Mouse (Mus musculus) hindbrain, embryonic 15.5 days (tissue): ENCODE data around the gene A630089N07Rik. TPM values are rescaled to one million over a fixed set of nuclear protein-coding genes. Genes with fewer than 3 reads are reported as not detected.
"Not testable (repeated sequence)": the region's sequence is repeated elsewhere in the genome, so short reads cannot be mapped to it uniquely, and the experiment has no call there.

Experiments
- ATAC-seq: fragments of 200-750 bp; cut with Nextera tagmentation; 2 replicates; pipeline ENCODE4 v1.8.0; 2017; ENCODE audit warnings: low read depth, moderate number of reproducible peaks, moderate TSS enrichment; ENCODE audit not compliant: low FRiP score
- H3K27ac ChIP-seq: fragments of 300-500 bp; sonication (generic); replicated peaks from 2 replicates; pipeline ENCODE4 v1.5.1; 2015; ENCODE audit warnings: mild to moderate bottlenecking, inconsistent platforms
- H3K27me3 ChIP-seq: fragments of 300-500 bp; sonication (generic); 2 replicates; pipeline ENCODE4 v1.6.1; 2015; ENCODE audit warnings: control low read depth, inconsistent platforms
- H3K36me3 ChIP-seq: fragments of 300-500 bp; sonication (generic); 2 replicates; pipeline ENCODE4 v1.6.1; 2015; ENCODE audit warnings: control low read depth, inconsistent platforms
- H3K4me1 ChIP-seq: fragments of 300-500 bp; sonication (generic); replicated peaks from 2 replicates; pipeline ENCODE4 v1.6.1; 2015; ENCODE audit warnings: control low read depth, inconsistent platforms
- H3K4me2 ChIP-seq: fragments of 300-500 bp; sonication (generic); 2 replicates; pipeline ENCODE4 v1.6.1; 2015; ENCODE audit warnings: moderate library complexity, mild to moderate bottlenecking, inconsistent platforms
- H3K4me3 ChIP-seq: fragments of 300-500 bp; sonication (generic); 2 replicates; pipeline ENCODE4 v1.5.1; 2015; ENCODE audit warnings: mild to moderate bottlenecking, inconsistent platforms
- H3K9ac ChIP-seq: fragments of 300-500 bp; sonication (generic); 2 replicates; pipeline ENCODE4 v1.6.1; 2015; ENCODE audit warnings: inconsistent platforms
- H3K9me3 ChIP-seq: fragments of 300-500 bp; sonication (generic); 2 replicates; pipeline ENCODE4 v1.6.1; 2016; ENCODE audit warnings: control low read depth, inconsistent platforms
- WGBS: fragments of 180-500 bp; shearing (Covaris S2); methylation state at CpG from one replicate; pipeline ENCODE4 v1.1.7; 2015; 5-methylcytosine and 5-hydroxymethylcytosine counted together
- polyA plus RNA-seq: library from polyadenylated mRNA; unstranded; fragments of >200 nt; fragmentation: Nextera tagmentation; extraction: Ambion mirVana; gene quantifications from 2 replicates; pipeline ENCODE4 v1.2.1, GENCODE M21; 2015

The A630089N07Rik gene
- 12.0 and 13.6 TPM in 2 replicates for polyA plus RNA-seq

GRCm38 (mm10) chr16:98081889-98082818 lies at the start of gene A630089N07Rik:
A630089N07Rik (minus strand) TSS chr16:98082450.
- under 1% methylated on average over 25 of the region's 25 CpGs for WGBS
- peaks cover 16% of the 10 kb centered on the region for H3K4me1 ChIP-seq
- H3K36me3 ChIP-seq, H3K9me3 ChIP-seq, H3K27me3 ChIP-seq: not testable (repeated sequence)
- peak; percentile 96 for ATAC-seq
- peak within 1 kb of the TSS; percentile 80 for H3K4me3 ChIP-seq
- H3K4me2 ChIP-seq = peak within 1 kb of the TSS; percentile 91
- peak within 1 kb of the TSS; percentile 47 for H3K9ac ChIP-seq
- peak within 1 kb of the TSS; percentile 70 for H3K27ac ChIP-seq

GRCm38 (mm10) chr16:98107109-98107508 lies 24.9 kb upstream of the A630089N07Rik start:
- Histone ChIP-seq H3K27ac (no peak overlapping the region), H3K9ac (no peak overlapping the region)
- ATAC-seq = no peak

DNA sequence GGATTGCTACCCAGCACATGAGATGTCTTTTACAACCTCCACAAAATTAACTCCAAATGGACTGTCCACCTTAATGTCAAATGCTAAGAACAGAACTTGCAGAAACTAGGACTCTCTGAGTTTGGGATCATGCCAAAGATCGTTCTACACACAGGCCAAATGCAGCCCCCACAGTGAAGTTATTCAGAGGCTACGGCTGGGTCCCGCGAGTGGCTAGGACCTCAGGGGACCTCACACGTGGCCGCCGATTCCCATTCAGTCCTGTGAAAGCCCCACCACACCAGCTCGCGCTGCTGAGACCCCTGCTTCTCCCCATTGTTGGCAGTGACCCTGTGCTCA lies 731 bp downstream of the A630089N07Rik start:
- not testable (repeated sequence) for H3K36me3 ChIP-seq, H3K9me3 ChIP-seq, H3K27me3 ChIP-seq
- Histone ChIP-seq H3K4me2 (peak overlapping the region; percentile 91), H3K4me1 (peaks cover 16% of the 10 kb centered on the region), H3K27ac (peak overlapping the region; percentile 70), H3K4me3 (peak overlapping the region; percentile 80), H3K9ac (peak overlapping the region; percentile 47)
- peak; percentile 69; the same call in 1 of the 2 replicates for ATAC-seq
- WGBS = 0% methylated on average over 9 of the region's 9 CpGs

More at GRCm38 (mm10) chr16:98107109-98107508, 24.9 kb upstream of the A630089N07Rik start:
- H3K27me3 ChIP-seq = no peaks in the 10 kb centered on the region
- no peaks in the 10 kb centered on the region for H3K4me1 ChIP-seq
- no peak overlapping the region for H3K4me3 ChIP-seq
- H3K4me2 ChIP-seq = no peak overlapping the region
- H3K9me3 ChIP-seq = peaks cover 6% of the 10 kb centered on the region; the same call in 1 of the 2 replicates
- 98% methylated on average over 11 of the region's 11 CpGs for WGBS
- H3K36me3 ChIP-seq = no peaks in the 10 kb centered on the region

DNA sequence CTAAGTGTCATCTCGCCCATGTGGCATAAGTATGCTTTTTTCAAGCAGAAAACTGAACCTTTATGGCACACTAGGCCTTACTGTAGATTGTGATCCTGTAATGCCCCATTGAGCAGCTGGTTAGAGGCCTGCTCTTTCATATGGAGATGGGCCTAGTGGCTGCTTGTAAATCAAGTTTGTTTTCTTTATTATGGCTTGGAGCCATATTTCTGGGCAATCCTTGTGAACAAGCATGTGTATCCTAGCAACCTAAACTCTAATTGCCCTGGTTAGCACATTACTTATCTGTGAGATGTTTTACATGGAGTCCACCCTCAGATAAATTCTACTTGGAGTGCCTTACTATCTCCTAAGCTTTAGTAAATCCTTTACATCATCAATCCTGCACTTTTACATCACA lies 1.1 kb downstream of the A630089N07Rik start:
- Histone ChIP-seq H3K4me1 (peaks cover 16% of the 10 kb centered on the region), H3K4me3 (peak overlapping the region; percentile 80), H3K27ac (peak overlapping the region; percentile 70; the same call in 1 of the 2 replicates), H3K9ac (peak overlapping the region; percentile 47; the same call in 1 of the 2 replicates), H3K4me2 (peak overlapping the region; percentile 91)
- not testable (repeated sequence) for ATAC-seq, H3K9me3 ChIP-seq, H3K36me3 ChIP-seq, H3K27me3 ChIP-seq
- WGBS = 68% methylated on average over 1 of the region's 1 CpGs

DNA sequence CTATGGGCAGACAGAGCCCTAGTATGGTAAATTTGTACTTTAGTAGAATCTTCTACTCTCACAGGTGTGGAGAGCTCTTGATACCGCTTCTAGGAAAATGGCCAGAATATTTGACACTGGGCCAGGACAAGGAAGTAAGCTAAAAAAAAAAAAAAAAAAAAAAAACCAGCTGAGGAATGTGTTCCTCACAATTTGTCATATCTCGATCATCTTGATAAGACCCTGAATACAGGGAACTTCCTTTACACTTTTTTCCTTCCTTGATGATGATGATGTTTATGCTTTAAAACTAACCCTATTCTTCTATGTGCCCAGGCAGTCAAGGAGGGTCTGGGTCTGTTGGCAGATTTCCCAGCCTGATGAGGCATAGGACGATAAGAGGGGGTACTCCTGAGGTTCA lies 2.9 kb downstream of the A630089N07Rik start:
- 91% methylated on average over 3 of the region's 3 CpGs for WGBS
- H3K4me1 ChIP-seq = peaks cover 16% of the 10 kb centered on the region
- not testable (repeated sequence) for H3K36me3 ChIP-seq, H3K27me3 ChIP-seq, H3K9ac ChIP-seq, ATAC-seq, H3K4me3 ChIP-seq, H3K9me3 ChIP-seq, H3K4me2 ChIP-seq, H3K27ac ChIP-seq

GRCm38 (mm10) chr16:98041676-98042075 lies 40.6 kb downstream of the A630089N07Rik start:
- no peaks in the 10 kb centered on the region for H3K36me3 ChIP-seq
- H3K4me1 ChIP-seq = no peaks in the 10 kb centered on the region
- H3K9me3 ChIP-seq = 0 out of 2 replicates have a peak, but pooled peaks cover 3% of the 10 kb centered on the region
- ATAC-seq = no peak
- no peak overlapping the region for H3K4me2 ChIP-seq
- H3K27me3 ChIP-seq = no peaks in the 10 kb centered on the region
- H3K4me3 ChIP-seq = no peak overlapping the region
- no peak overlapping the region for H3K9ac ChIP-seq
- WGBS = 86% methylated on average over 2 of the region's 2 CpGs
- H3K27ac ChIP-seq = no peak overlapping the region

DNA sequence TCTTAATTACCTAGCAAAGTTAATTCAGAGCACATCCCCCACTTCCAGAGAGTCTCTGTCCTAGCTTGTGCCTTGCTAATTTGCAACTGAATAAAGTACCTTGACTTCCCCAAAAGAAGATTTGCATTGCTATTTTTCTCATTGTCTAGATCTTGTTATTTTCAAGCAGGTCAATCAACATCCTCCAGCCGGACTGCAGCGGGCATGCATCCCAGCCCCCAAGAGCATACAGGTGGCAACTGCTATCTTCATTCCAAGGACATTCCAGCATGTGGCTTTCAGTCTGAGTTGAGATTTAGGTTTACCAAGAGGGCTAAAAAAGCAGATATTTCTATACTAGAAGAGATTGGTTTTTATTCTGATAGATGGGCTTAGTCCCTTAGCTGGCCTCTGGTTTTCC lies 47.3 kb downstream of the A630089N07Rik start:
- WGBS = 90% methylated on average over 2 of the region's 2 CpGs
- H3K27me3 ChIP-seq, ATAC-seq, H3K4me1 ChIP-seq, H3K9ac ChIP-seq, H3K4me3 ChIP-seq, H3K9me3 ChIP-seq, H3K4me2 ChIP-seq, H3K27ac ChIP-seq: not testable (repeated sequence)
- peaks cover 12% of the 10 kb centered on the region for H3K36me3 ChIP-seq

- Histone ChIP-seq H3K36me3 (peaks cover 12% of the 10 kb centered on the region), H3K9me3 (peaks cover 18% of the 10 kb centered on the region)
- not testable (repeated sequence) for H3K27ac ChIP-seq, H3K4me1 ChIP-seq, H3K4me3 ChIP-seq, ATAC-seq, H3K27me3 ChIP-seq, H3K9ac ChIP-seq, H3K4me2 ChIP-seq
- WGBS = 87% methylated on average over 8 of the region's 8 CpGs
These were observed 56.1 kb downstream of the A630089N07Rik start for GRCm38 (mm10) chr16:98026186-98026585.

- H3K36me3 ChIP-seq = peaks cover 10% of the 10 kb centered on the region
- no peak overlapping the region for H3K27ac ChIP-seq
- 80% methylated on average over 2 of the region's 2 CpGs for WGBS
- H3K27me3 ChIP-seq = no peaks in the 10 kb centered on the region
- H3K4me3 ChIP-seq = no peak overlapping the region
- no peak overlapping the region for H3K9ac ChIP-seq
- ATAC-seq = no peak
- H3K9me3 ChIP-seq = peaks cover 20% of the 10 kb centered on the region
- H3K4me1 ChIP-seq = no peaks in the 10 kb centered on the region
- H3K4me2 ChIP-seq = no peak overlapping the region
These were observed 59.4 kb downstream of the A630089N07Rik start for GRCm38 (mm10) chr16:98022657-98023345.

GRCm38 (mm10) chr16:98022081-98022480 lies 60.2 kb downstream of the A630089N07Rik start:
- no peak for ATAC-seq
- H3K36me3 ChIP-seq = peaks cover 17% of the 10 kb centered on the region
- no peak overlapping the region for H3K4me2 ChIP-seq
- 90% methylated on average over 3 of the region's 3 CpGs for WGBS
- no peak overlapping the region for H3K4me3 ChIP-seq
- no peaks in the 10 kb centered on the region for H3K4me1 ChIP-seq
- no peak overlapping the region for H3K27ac ChIP-seq
- peaks cover 24% of the 10 kb centered on the region for H3K9me3 ChIP-seq
- H3K27me3 ChIP-seq = no peaks in the 10 kb centered on the region
- H3K9ac ChIP-seq = no peak overlapping the region

GRCm38 (mm10) chr16:97997383-97997731 lies 84.9 kb downstream of the A630089N07Rik start:
- H3K9ac ChIP-seq = peak overlapping the region; percentile 49

More at GRCm38 (mm10) chr16:97997383-97997731, 84.9 kb downstream of the A630089N07Rik start:
- H3K27me3 ChIP-seq, H3K9me3 ChIP-seq, H3K27ac ChIP-seq, H3K36me3 ChIP-seq: not testable (repeated sequence)
- under 1% methylated on average over 8 of the region's 8 CpGs for WGBS
- H3K4me3 ChIP-seq = peak overlapping the region; percentile 53
- ATAC-seq = peak; percentile 79; the same call in 1 of the 2 replicates
- H3K4me2 ChIP-seq = peak overlapping the region; percentile 76
- H3K4me1 ChIP-seq = peaks cover 14% of the 10 kb centered on the region
